Mouse (Mus musculus): Measurements from ENCODE around the gene S100pbp. TPM values are rescaled to one million over a fixed set of nuclear protein-coding genes. Genes with fewer than 3 reads are reported as not detected.

Gene S100pbp
- total RNA-seq, 2 experiments from 2014 or later: 33.6 to 36.0 TPM

- no peak for DNase-seq (ENCODE audit: low spot score in 2 of 2)
- no peak for TF ChIP-seq CTCF (conservative IDR thresholded peaks at IDR 0.05)
- Histone ChIP-seq H3K4me3 (no peak overlapping the region), H3K27ac (peak overlapping the region; percentile 67; the same call in 1 of the 2 replicates)
These were observed 60.8 kb downstream of the S100pbp start for GRCm38 (mm10) chr4:129128582-129129338.

- Histone ChIP-seq H3K4me3 (no peak overlapping the region), H3K27ac (peak overlapping the region; percentile 85)
- no peak for TF ChIP-seq CTCF (conservative IDR thresholded peaks at IDR 0.05)
- no peak for DNase-seq (ENCODE audit: low spot score in 2 of 2)
These were observed 63.6 kb downstream of the S100pbp start for GRCm38 (mm10) chr4:129125736-129126451.

DNA sequence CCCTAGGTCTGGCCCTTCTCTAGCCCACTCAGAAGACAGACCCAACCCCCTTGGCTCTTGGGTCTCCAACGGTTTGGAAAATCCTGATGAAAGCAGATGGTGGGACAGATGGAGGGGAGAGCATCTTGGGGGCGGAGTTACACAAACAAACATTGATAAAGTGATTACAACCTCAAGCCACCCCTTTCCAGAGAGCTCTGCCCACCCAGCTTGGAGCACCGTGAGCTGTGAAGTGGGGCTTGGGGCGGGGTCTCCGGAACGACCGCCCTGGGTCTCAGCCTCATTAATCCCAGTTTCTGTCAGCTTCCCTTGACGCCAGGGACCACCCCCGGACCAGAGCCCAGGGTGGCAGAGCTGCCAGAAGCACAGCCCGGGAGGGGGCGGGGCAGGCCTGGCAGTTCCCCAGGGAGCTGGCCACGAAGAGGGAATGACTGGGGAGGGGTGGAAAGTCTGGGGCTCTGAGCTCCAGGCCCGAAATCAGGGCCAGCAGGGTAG lies 64.8 kb downstream of the S100pbp start:
- 0 out of 2 replicates have a peak overlapping the region, but pooled peaks have one; percentile 4 for H3K4me3 ChIP-seq
- DNase-seq (ENCODE audit: low spot score in 2 of 2): peak; percentile 82 to 91
- peak overlapping the region; percentile 85 for H3K27ac ChIP-seq
- TF ChIP-seq CTCF (conservative IDR thresholded peaks at IDR 0.05): no peak

- DNase-seq (ENCODE audit: low spot score in 2 of 2): peak in 1 of 2 experiments; percentile 83
- peak overlapping the region; percentile 85 for H3K27ac ChIP-seq
- peak overlapping the region; percentile 45 for H3K4me3 ChIP-seq
- TF ChIP-seq CTCF (conservative IDR thresholded peaks at IDR 0.05): no peak
These were observed 66.8 kb downstream of the S100pbp start for GRCm38 (mm10) chr4:129122719-129123118.

GRCm38 (mm10) chr4:129122107-129122506 lies 67.4 kb downstream of the S100pbp start:
- DNase-seq (ENCODE audit: low spot score in 2 of 2): no peak
- peak overlapping the region; percentile 45 for H3K4me3 ChIP-seq
- no peak for TF ChIP-seq CTCF (conservative IDR thresholded peaks at IDR 0.05)
- H3K27ac ChIP-seq: peak overlapping the region; percentile 85

DNA sequence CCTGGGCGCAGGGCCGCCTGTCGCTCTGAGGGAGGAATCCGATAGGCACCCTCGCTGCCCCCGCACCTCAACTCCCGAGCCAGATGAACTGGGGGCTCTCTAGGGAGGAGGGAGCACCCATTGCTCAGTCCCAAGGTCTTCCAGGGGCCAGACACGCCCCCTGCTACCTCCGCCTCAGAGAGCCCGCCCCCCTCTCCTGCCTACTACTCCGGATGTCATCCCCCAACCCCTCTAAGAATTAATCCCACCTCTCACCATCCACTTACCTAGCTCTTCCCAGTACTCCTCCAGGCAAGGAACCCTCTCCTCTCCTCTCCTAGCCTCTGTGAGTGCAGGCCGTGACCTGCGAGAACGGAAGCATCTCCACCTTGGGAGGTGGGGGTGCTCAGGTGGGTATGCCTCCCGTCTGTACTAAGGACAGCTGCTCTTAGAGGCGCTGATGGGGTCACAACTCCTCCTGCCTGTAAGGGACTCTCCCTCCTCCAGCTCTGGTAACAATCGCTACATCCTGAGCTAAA lies 67.9 kb downstream of the S100pbp start, which contains the start of gene Hpca:
Gene Hpca (minus strand): TSS at position 468 of the 518 bp plus-strand sequence.
- Histone ChIP-seq H3K27ac (peak within 1 kb of the TSS; percentile 94), H3K4me3 (peak within 1 kb of the TSS; percentile 84)
- no peak for DNase-seq (ENCODE audit: low spot score in 2 of 2)
- TF ChIP-seq CTCF (conservative IDR thresholded peaks at IDR 0.05): no peak

- peak; percentile 83 to 86 for DNase-seq (ENCODE audit: low spot score in 2 of 2)
- Histone ChIP-seq H3K4me3 (peak overlapping the region; percentile 84), H3K27ac (peak overlapping the region; percentile 94)
- TF ChIP-seq CTCF (conservative IDR thresholded peaks at IDR 0.05): peak; percentile 51
These were observed 68.7 kb downstream of the S100pbp start for GRCm38 (mm10) chr4:129120520-129121445.

DNA sequence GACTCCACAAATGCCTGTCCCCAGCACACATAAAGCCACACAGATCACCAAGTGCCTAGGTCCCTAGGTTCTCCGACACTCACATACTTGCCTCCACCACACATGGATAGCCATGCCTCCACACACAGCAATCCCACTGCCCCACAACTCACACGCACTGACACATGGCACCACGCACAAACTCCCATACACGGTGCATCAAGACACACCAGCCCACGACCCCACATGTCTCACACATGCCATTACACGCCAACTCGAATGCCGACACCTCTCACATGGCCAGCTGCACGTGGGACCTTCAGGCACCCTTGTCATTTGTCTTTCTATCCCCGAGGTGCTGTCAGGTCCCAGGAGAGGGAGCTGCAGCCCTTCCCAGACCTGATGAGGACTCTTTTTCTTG lies 69.8 kb downstream of the S100pbp start:
- TF ChIP-seq CTCF (conservative IDR thresholded peaks at IDR 0.05): peak; percentile 44
- peak overlapping the region; percentile 84 for H3K4me3 ChIP-seq
- peak overlapping the region; percentile 94 for H3K27ac ChIP-seq
- DNase-seq (ENCODE audit: low spot score in 2 of 2): peak in 1 of 2 experiments; percentile 58

GRCm38 (mm10) chr4:129117720-129118510 lies 71.6 kb downstream of the S100pbp start:
- no peak for DNase-seq (ENCODE audit: low spot score in 2 of 2)
- H3K27ac ChIP-seq: peak overlapping the region; percentile 94; the same call in 1 of the 2 replicates
- TF ChIP-seq CTCF (conservative IDR thresholded peaks at IDR 0.05): no peak
- H3K4me3 ChIP-seq: peak overlapping the region; percentile 84

GRCm38 (mm10) chr4:129116703-129117102 lies 72.8 kb downstream of the S100pbp start:
- H3K27ac ChIP-seq: peak overlapping the region; percentile 94; the same call in 1 of the 2 replicates
- no peak for DNase-seq (ENCODE audit: low spot score in 2 of 2)
- TF ChIP-seq CTCF (conservative IDR thresholded peaks at IDR 0.05): no peak
- H3K4me3 ChIP-seq: peak overlapping the region; percentile 84
